Mouse (Mus musculus): ENCODE data around the gene Entpd6. TPM values are rescaled to one million over a fixed set of nuclear protein-coding genes. Genes with fewer than 3 reads are reported as not detected.

Gene Entpd6
- polyA plus RNA-seq, 1 experiment from 2014 or later = 23.5 TPM

- Histone ChIP-seq H3K9ac (ENCODE audit: low read length) (no peak overlapping the region), H3K4me1 (replicated peaks; ENCODE audit: control insufficient read depth, insufficient read depth) (no peaks in the 10 kb centered on the region), H3K4me2 (replicated peaks; ENCODE audit: low read depth) (no peak overlapping the region), H3K27ac (replicated peaks) (no peak overlapping the region), H3K36me3 (ENCODE audit: control insufficient read depth, insufficient read depth, low read length) (peaks cover 45% of the 10 kb centered on the region), H3K27me3 (ENCODE audit: control insufficient read depth, insufficient read depth, low read length) (no peaks in the 10 kb centered on the region), H3K9me3 (ENCODE audit: control insufficient read depth, low read length) (no peaks in the 10 kb centered on the region), H3K4me3 (ENCODE audit: low read depth, low read length) (no peak overlapping the region)
- no peak for ATAC-seq (ENCODE audit: low FRiP score, low TSS enrichment)
- WGBS = 76% methylated on average over 5 of the region's 5 CpGs
- TF ChIP-seq CTCF (IDR thresholded peaks at IDR 0.05; ENCODE audit: low read depth) = no peak
- TF ChIP-seq EP300 (optimal IDR thresholded peaks at IDR 0.05) = no peak
- no peak for DNase-seq (ENCODE audit: low spot score)
Measured at GRCm38 (mm10) chr2:150810603-150811002, 61.8 kb downstream of the Entpd6 start.

- Histone ChIP-seq H3K9ac (ENCODE audit: low read length) (no peak overlapping the region), H3K36me3 (ENCODE audit: control insufficient read depth, insufficient read depth, low read length) (peaks cover 50% of the 10 kb centered on the region), H3K4me1 (replicated peaks; ENCODE audit: control insufficient read depth, insufficient read depth) (no peaks in the 10 kb centered on the region), H3K27ac (replicated peaks) (no peak overlapping the region), H3K4me2 (replicated peaks; ENCODE audit: low read depth) (no peak overlapping the region), H3K9me3 (ENCODE audit: control insufficient read depth, low read length) (no peaks in the 10 kb centered on the region), H3K27me3 (ENCODE audit: control insufficient read depth, insufficient read depth, low read length) (no peaks in the 10 kb centered on the region), H3K4me3 (ENCODE audit: low read depth, low read length) (no peak overlapping the region)
- ATAC-seq (ENCODE audit: low FRiP score, low TSS enrichment) (no peak), DNase-seq (ENCODE audit: low spot score) (no peak)
- WGBS = 88% methylated on average over 6 of the region's 6 CpGs
- TF ChIP-seq CTCF (IDR thresholded peaks at IDR 0.05; ENCODE audit: low read depth) (no peak), EP300 (optimal IDR thresholded peaks at IDR 0.05) (no peak)
Measured at GRCm38 (mm10) chr2:150812816-150813215, 64.0 kb downstream of the Entpd6 start.

DNA sequence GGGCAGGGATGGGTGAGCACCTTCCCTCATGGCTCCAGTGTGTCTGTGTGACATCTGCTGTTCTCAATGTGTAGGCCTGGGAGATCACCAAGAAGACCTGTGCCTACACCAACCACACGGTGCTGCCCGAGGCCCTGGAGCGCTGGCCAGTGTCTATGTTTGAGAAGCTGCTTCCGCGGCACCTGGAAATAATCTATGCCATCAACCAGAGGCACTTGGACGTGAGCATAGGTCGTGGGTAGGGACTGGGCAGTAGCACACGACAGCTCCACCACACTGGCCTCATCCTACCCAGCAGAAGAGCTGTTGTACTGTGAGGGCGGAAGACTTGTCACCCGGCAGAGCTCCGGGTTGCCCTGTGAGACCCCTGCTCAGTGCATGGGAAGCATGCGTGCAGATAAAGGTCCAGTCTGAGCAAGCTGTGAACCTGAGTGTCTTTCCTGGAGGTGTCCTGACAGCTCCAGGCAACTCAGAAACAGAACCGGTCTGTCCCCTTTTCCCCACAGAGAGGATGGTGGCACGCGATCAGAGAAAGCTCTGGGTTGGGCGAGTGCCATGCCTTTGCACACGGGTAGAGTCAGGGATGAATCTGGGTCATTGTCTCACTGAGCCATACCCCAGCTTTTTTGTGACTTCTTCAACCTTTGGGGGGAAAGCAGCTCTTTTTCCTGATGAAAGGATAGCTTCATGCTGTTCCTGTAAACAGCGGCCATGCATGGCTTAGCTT, 68.0 kb downstream of the Entpd6 start:
- Histone ChIP-seq H3K4me3 (ENCODE audit: low read depth, low read length) (no peak overlapping the region), H3K9me3 (ENCODE audit: control insufficient read depth, low read length) (no peaks in the 10 kb centered on the region), H3K36me3 (ENCODE audit: control insufficient read depth, insufficient read depth, low read length) (peaks cover 53% of the 10 kb centered on the region), H3K9ac (ENCODE audit: low read length) (no peak overlapping the region), H3K4me2 (replicated peaks; ENCODE audit: low read depth) (no peak overlapping the region), H3K27ac (replicated peaks) (0 out of 2 replicates have a peak overlapping the region, but pooled peaks have one; percentile 8), H3K4me1 (replicated peaks; ENCODE audit: control insufficient read depth, insufficient read depth) (no peaks in the 10 kb centered on the region), H3K27me3 (ENCODE audit: control insufficient read depth, insufficient read depth, low read length) (no peaks in the 10 kb centered on the region)
- DNase-seq (ENCODE audit: low spot score) = no peak
- no peak for ATAC-seq (ENCODE audit: low FRiP score, low TSS enrichment)
- 86% methylated on average over 18 of the region's 18 CpGs for WGBS
- TF ChIP-seq EP300 (optimal IDR thresholded peaks at IDR 0.05) (no peak), CTCF (IDR thresholded peaks at IDR 0.05; ENCODE audit: low read depth) (no peak)

DNA sequence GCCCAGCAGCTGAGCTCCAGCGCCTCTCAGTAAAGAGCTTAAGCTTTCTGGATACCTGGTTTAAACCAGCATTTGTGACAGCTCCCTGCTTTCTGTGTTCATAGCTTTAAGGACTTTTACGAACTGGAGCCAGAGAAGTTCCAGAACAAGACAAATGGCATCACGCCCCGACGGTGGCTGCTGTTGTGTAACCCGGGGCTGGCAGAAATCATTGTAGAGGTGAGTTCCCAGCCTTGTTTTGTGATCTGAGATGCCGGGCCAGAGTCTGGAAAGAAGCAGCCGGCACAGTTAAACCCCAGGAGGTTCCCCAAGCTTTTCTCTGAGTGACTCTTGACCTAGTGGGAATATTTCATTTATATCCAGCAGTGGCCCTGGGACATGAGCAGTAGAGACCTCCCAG, 69.9 kb downstream of the Entpd6 start:
- ATAC-seq (ENCODE audit: low FRiP score, low TSS enrichment) = no peak
- H3K9ac ChIP-seq (ENCODE audit: low read length) = no peak overlapping the region
- 86% methylated on average over 8 of the region's 8 CpGs for WGBS
- H3K36me3 ChIP-seq (ENCODE audit: control insufficient read depth, insufficient read depth, low read length) = peaks cover 53% of the 10 kb centered on the region
- H3K4me3 ChIP-seq (ENCODE audit: low read depth, low read length) = no peak overlapping the region
- TF ChIP-seq CTCF (IDR thresholded peaks at IDR 0.05; ENCODE audit: low read depth) (no peak), EP300 (optimal IDR thresholded peaks at IDR 0.05) (no peak)
- no peaks in the 10 kb centered on the region for H3K27me3 ChIP-seq (ENCODE audit: control insufficient read depth, insufficient read depth, low read length)
- DNase-seq (ENCODE audit: low spot score) = no peak
- no peaks in the 10 kb centered on the region for H3K9me3 ChIP-seq (ENCODE audit: control insufficient read depth, low read length)
- H3K27ac ChIP-seq (replicated peaks) = no peak overlapping the region
- H3K4me2 ChIP-seq (replicated peaks; ENCODE audit: low read depth) = no peak overlapping the region
- H3K4me1 ChIP-seq (replicated peaks; ENCODE audit: control insufficient read depth, insufficient read depth) = no peaks in the 10 kb centered on the region

GRCm38 (mm10) chr2:150820720-150821119, 71.9 kb downstream of the Entpd6 start:
- 81% methylated on average over 8 of the region's 8 CpGs for WGBS
- peaks cover 57% of the 10 kb centered on the region for H3K36me3 ChIP-seq (ENCODE audit: control insufficient read depth, insufficient read depth, low read length)

More at GRCm38 (mm10) chr2:150820720-150821119, 71.9 kb downstream of the Entpd6 start:
- ATAC-seq (ENCODE audit: low FRiP score, low TSS enrichment) (no peak), DNase-seq (ENCODE audit: low spot score) (no peak)
- no peak overlapping the region for H3K4me3 ChIP-seq (ENCODE audit: low read depth, low read length)
- H3K9ac ChIP-seq (ENCODE audit: low read length) = no peak overlapping the region
- no peak overlapping the region for H3K4me2 ChIP-seq (replicated peaks; ENCODE audit: low read depth)
- TF ChIP-seq CTCF (IDR thresholded peaks at IDR 0.05; ENCODE audit: low read depth) (no peak), EP300 (optimal IDR thresholded peaks at IDR 0.05) (no peak)
- no peaks in the 10 kb centered on the region for H3K9me3 ChIP-seq (ENCODE audit: control insufficient read depth, low read length)
- H3K27ac ChIP-seq (replicated peaks) = no peak overlapping the region
- H3K4me1 ChIP-seq (replicated peaks; ENCODE audit: control insufficient read depth, insufficient read depth) = no peaks in the 10 kb centered on the region
- H3K27me3 ChIP-seq (ENCODE audit: control insufficient read depth, insufficient read depth, low read length) = no peaks in the 10 kb centered on the region

Other genes with a start within 250 kb of the Entpd6 start
- gene Cst7, start 178.6 kb upstream of the Entpd6 start, polyA plus RNA-seq (2015; fragmentation: Nextera tagmentation; extraction: Ambion mirVana) = 0.23 and 0.29 TPM in 2 replicates
- 30.0 and 30.1 TPM in 2 replicates for gene Apmap, start 140.5 kb upstream of the Entpd6 start, polyA plus RNA-seq (2015; fragmentation: Nextera tagmentation; extraction: Ambion mirVana)
- gene Acss1, start 80.5 kb upstream of the Entpd6 start, polyA plus RNA-seq (2015; fragmentation: Nextera tagmentation; extraction: Ambion mirVana) = 28.2 and 35.7 TPM in 2 replicates
- not detected in 2 replicates for gene Vsx1, start 59.7 kb upstream of the Entpd6 start, polyA plus RNA-seq (2015; fragmentation: Nextera tagmentation; extraction: Ambion mirVana)
- 109 and 115 TPM in 2 replicates for gene Pygb, start 37.7 kb downstream of the Entpd6 start, polyA plus RNA-seq (2015; fragmentation: Nextera tagmentation; extraction: Ambion mirVana)
- 73.2 and 76.2 TPM in 2 replicates for gene Abhd12, start 155.7 kb downstream of the Entpd6 start, polyA plus RNA-seq (2015; fragmentation: Nextera tagmentation; extraction: Ambion mirVana)
- gene Gins1, start 156.4 kb downstream of the Entpd6 start, polyA plus RNA-seq (2015; fragmentation: Nextera tagmentation; extraction: Ambion mirVana) = 10.7 and 11.0 TPM in 2 replicates